Comparison of ENCODE assay signal across 8 mouse cellular contexts in the genomic region with DNA sequence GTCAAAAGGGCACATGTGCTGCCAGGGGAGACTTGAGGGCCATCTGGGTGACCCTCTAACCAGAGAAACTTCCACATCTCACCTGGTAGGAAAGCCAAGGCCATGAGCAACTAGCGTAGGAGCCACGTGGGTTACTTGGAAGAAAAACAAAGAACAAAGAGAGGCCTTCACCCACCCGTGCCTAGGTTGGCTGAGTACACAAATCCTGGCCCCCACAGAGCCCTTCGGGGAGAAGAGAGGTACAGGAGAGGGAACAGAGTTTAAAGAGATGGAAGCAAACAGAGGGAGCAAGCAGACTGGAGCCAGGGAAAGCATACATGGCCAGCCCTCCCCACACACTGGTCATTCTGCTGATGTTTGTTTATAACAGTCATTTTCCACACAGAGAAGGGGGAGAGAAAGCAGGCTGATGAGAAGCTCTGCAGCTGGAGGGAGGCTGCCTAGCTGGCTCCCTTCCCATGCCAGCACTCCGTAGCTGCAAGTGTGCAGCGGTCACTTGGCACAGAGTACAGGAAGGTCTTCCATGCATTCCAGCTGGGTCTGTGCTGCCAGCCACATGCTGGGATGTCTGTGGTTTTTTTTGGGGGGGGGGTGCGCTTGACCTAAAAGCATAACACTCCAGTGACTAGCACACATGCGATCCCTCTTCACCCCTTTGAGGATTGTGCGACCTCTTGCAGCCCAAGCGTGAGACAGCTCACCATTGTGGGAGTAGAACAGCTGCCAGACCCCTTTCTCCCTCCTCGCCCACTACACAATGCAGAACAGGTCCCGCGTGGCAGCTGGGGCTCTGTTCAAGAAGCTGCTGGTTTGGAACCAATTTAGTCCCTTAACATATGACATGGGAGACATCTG.
DNase-seq lines count a peak whose midpoint lies in the region; ATAC-seq and TF ChIP-seq lines count a peak whose summit lies in the region.

No protein-coding gene starts in this region.

- peak; percentile 50; the same call in 1 of the 2 replicates for ATAC-seq in heart, postnatal 0 days (ENCODE audit: insufficient read depth, low read depth)
- ATAC-seq in embryonic facial prominence, embryonic 14.5 days (ENCODE audit: low read depth): peak; percentile 62
- 0 out of 2 replicates have a peak, but pooled peaks have one; percentile 12 for ATAC-seq in kidney, embryonic 15.5 days (replicated peaks; ENCODE audit: low FRiP score)
- peak; percentile 70; the same call in 1 of the 2 replicates for ATAC-seq in neural tube, embryonic 14.5 days (ENCODE audit: low read depth)
- ATAC-seq in megakaryocyte, adult 5-6 weeks (ENCODE audit: poor library complexity, severe bottlenecking): no peak

- H3K27ac ChIP-seq in heart, postnatal 0 days (ENCODE audit: low read depth): peak overlapping the region; percentile 23; the same call in 1 of the 2 replicates
- H3K27ac ChIP-seq in embryonic facial prominence, embryonic 14.5 days (replicated peaks; ENCODE audit: low read depth, low read length): no peak overlapping the region; the same call in 1 of the 2 replicates
- H3K27ac ChIP-seq in kidney, embryonic 15.5 days: peak overlapping the region; percentile 84
- H3K27ac ChIP-seq in neural tube, embryonic 14.5 days (ENCODE audit: low read depth, low read length): peak overlapping the region; percentile 64; the same call in 1 of the 2 replicates

- no peaks in the 10 kb centered on the region for H3K9me3 ChIP-seq in heart, postnatal 0 days (replicated peaks; ENCODE audit: control insufficient read depth, low read length)
- no peaks in the 10 kb centered on the region for H3K9me3 ChIP-seq in embryonic facial prominence, embryonic 14.5 days (ENCODE audit: control insufficient read depth, low read length)
- no peaks in the 10 kb centered on the region for H3K9me3 ChIP-seq in kidney, embryonic 15.5 days (replicated peaks)
- H3K9me3 ChIP-seq in neural tube, embryonic 14.5 days (ENCODE audit: control insufficient read depth, low read length): no peaks in the 10 kb centered on the region

- H3K4me2 ChIP-seq in heart, postnatal 0 days (ENCODE audit: low read depth, low read length): no peak overlapping the region
- H3K4me2 ChIP-seq in embryonic facial prominence, embryonic 14.5 days (ENCODE audit: low read depth, low read length): no peak overlapping the region
- H3K4me2 ChIP-seq in kidney, embryonic 15.5 days: no peak overlapping the region
- no peak overlapping the region for H3K4me2 ChIP-seq in neural tube, embryonic 14.5 days (ENCODE audit: low read depth, low read length)

- TF ChIP-seq CTCF in heart, postnatal 0 days (IDR thresholded peaks at IDR 0.05; ENCODE audit: low read depth): no peak

- WGBS in heart, postnatal 0 days: 44% methylated on average over 13 of the region's 13 CpGs
- 33% methylated on average over 13 of the region's 13 CpGs for WGBS in embryonic facial prominence, embryonic 14.5 days
- 37% methylated on average over 13 of the region's 13 CpGs for WGBS in kidney, embryonic 15.5 days
- 32% methylated on average over 13 of the region's 13 CpGs for WGBS in neural tube, embryonic 14.5 days

- H3K4me1 ChIP-seq in heart, postnatal 0 days (ENCODE audit: control insufficient read depth, insufficient read depth): peaks cover 62% of the 10 kb centered on the region
- H3K4me1 ChIP-seq in embryonic facial prominence, embryonic 14.5 days (ENCODE audit: control insufficient read depth, insufficient read depth, low read length): peaks cover 68% of the 10 kb centered on the region
- peaks cover 84% of the 10 kb centered on the region for H3K4me1 ChIP-seq in kidney, embryonic 15.5 days
- H3K4me1 ChIP-seq in neural tube, embryonic 14.5 days (ENCODE audit: control insufficient read depth, insufficient read depth, low read length): peaks cover 32% of the 10 kb centered on the region

- no peaks in the 10 kb centered on the region for H3K27me3 ChIP-seq in heart, postnatal 0 days (ENCODE audit: control insufficient read depth, insufficient read depth, low read length)
- no peaks in the 10 kb centered on the region for H3K27me3 ChIP-seq in embryonic facial prominence, embryonic 14.5 days (replicated peaks; ENCODE audit: control insufficient read depth, insufficient read depth, low read length)
- H3K27me3 ChIP-seq in kidney, embryonic 15.5 days: no peaks in the 10 kb centered on the region
- no peaks in the 10 kb centered on the region for H3K27me3 ChIP-seq in neural tube, embryonic 14.5 days (ENCODE audit: control insufficient read depth, insufficient read depth, low read length)

- DNase-seq in heart, postnatal 0 days (ENCODE audit: low spot score): peak; percentile 61
- no peak for DNase-seq in heart, adult 18-20 months
- peak; percentile 84 for DNase-seq in embryonic facial prominence, embryonic 14.5 days (ENCODE audit: low spot score)
- DNase-seq in natural killer cell, adult 2 months (ENCODE audit: low spot score in 2 of 2): no peak
- no peak for DNase-seq in T-cell, adult 2 months (ENCODE audit: low spot score)

- H3K9ac ChIP-seq in heart, postnatal 0 days (replicated peaks; ENCODE audit: low read depth, low read length): no peak overlapping the region
- no peak overlapping the region for H3K9ac ChIP-seq in embryonic facial prominence, embryonic 14.5 days (ENCODE audit: low read depth, low read length)
- H3K9ac ChIP-seq in kidney, embryonic 15.5 days: 0 out of 2 replicates have a peak overlapping the region, but pooled peaks have one; percentile 8
- H3K9ac ChIP-seq in neural tube, embryonic 14.5 days (replicated peaks; ENCODE audit: low read depth, low read length): no peak overlapping the region

- no peak for TF ChIP-seq EP300 in heart, postnatal 0 days (IDR thresholded peaks at IDR 0.05; ENCODE audit: low read depth)

- no peak overlapping the region for H3K4me3 ChIP-seq in heart, postnatal 0 days (ENCODE audit: low read depth, low read length)
- no peak overlapping the region for H3K4me3 ChIP-seq in embryonic facial prominence, embryonic 14.5 days (ENCODE audit: low read depth, low read length)
- H3K4me3 ChIP-seq in kidney, embryonic 15.5 days (replicated peaks): no peak overlapping the region
- H3K4me3 ChIP-seq in neural tube, embryonic 14.5 days (ENCODE audit: low read depth, low read length): no peak overlapping the region

- H3K36me3 ChIP-seq in heart, postnatal 0 days (replicated peaks; ENCODE audit: control insufficient read depth, insufficient read depth, low read length): 0 out of 2 replicates have a peak, but pooled peaks cover 11% of the 10 kb centered on the region
- peaks cover 36% of the 10 kb centered on the region for H3K36me3 ChIP-seq in embryonic facial prominence, embryonic 14.5 days (ENCODE audit: control insufficient read depth, insufficient read depth, low read length)
- H3K36me3 ChIP-seq in kidney, embryonic 15.5 days: peaks cover 52% of the 10 kb centered on the region
- H3K36me3 ChIP-seq in neural tube, embryonic 14.5 days (ENCODE audit: control insufficient read depth, insufficient read depth, low read length): no peaks in the 10 kb centered on the region

Comparison
In these comparisons a context has a peak if more than half of its experiments do, and no peak if none do; other contexts are left out.
1. DNase-seq: peak in heart, postnatal 0 days (single experiment) and embryonic facial prominence, embryonic 14.5 days (single experiment); none in heart, adult 18-20 months (0 of 2), natural killer cell, adult 2 months (0 of 2) and T-cell, adult 2 months (single experiment).